Mouse (Mus musculus) adrenal gland (tissue): ENCODE data around the gene Ccr1.
"Not testable (repeated sequence)": the region's sequence is repeated elsewhere in the genome, so short reads cannot be mapped to it uniquely, and the experiment has no call there.

ENCODE experiments used
- intact Hi-C: fragments of 180-260 bp; cut with DNase I; formaldehyde crosslinking; loops from one replicate; pipeline ENCODE4 v1.15.1; 2025

Gene Ccr1

GRCm38 (mm10) chr9:123928118-123928758 is 40.3 kb downstream of the Ccr1 start:
- intact Hi-C loops = no loop called here

- intact Hi-C loops = no loop called here
Observed at GRCm38 (mm10) chr9:123927281-123927960, 41.1 kb downstream of the Ccr1 start.

- intact Hi-C loops = not testable (repeated sequence)
Observed at GRCm38 (mm10) chr9:123926041-123926440, 42.5 kb downstream of the Ccr1 start.

GRCm38 (mm10) chr9:123925101-123925946 is 43.2 kb downstream of the Ccr1 start:
- intact Hi-C loops = no loop called here

GRCm38 (mm10) chr9:123924589-123925066 is 43.9 kb downstream of the Ccr1 start:
- intact Hi-C loops = no loop called here

GRCm38 (mm10) chr9:123924035-123924434 is 44.5 kb downstream of the Ccr1 start:
- intact Hi-C loops = not testable (repeated sequence)

GRCm38 (mm10) chr9:123923146-123923991 is 45.1 kb downstream of the Ccr1 start:
- intact Hi-C loops = no loop called here
